Mouse (Mus musculus): ENCODE results near the gene Ttll5. TPM values are rescaled to one million over a fixed set of nuclear protein-coding genes. Genes with fewer than 3 reads are reported as not detected.

The Ttll5 gene
- total RNA-seq, 2 experiments from 2014 or later, result 22.9 to 36.1 TPM

Other genes with a start within 250 kb of the Ttll5 start
- gene Jdp2, start 225.6 kb upstream of the Ttll5 start, total RNA-seq (2014; fragmentation: Nextera tagmentation), result 22.5 and 27.5 TPM in 2 replicates
- gene Jdp2, start 225.6 kb upstream of the Ttll5 start, total RNA-seq (2017), result 30.5 and 39.8 TPM in 2 replicates
- 18.5 and 22.2 TPM in 2 replicates for gene Batf, start 138.0 kb upstream of the Ttll5 start, total RNA-seq (2014; fragmentation: Nextera tagmentation)
- 30.5 and 31.1 TPM in 2 replicates for gene Batf, start 138.0 kb upstream of the Ttll5 start, total RNA-seq (2017)
- not detected in 2 replicates for gene Flvcr2, start 78.1 kb upstream of the Ttll5 start, total RNA-seq (2014; fragmentation: Nextera tagmentation)
- gene Flvcr2, start 78.1 kb upstream of the Ttll5 start, total RNA-seq (2017), result not detected in 2 replicates
- gene Erg28, start 109 bp upstream of the Ttll5 start, total RNA-seq (2014; fragmentation: Nextera tagmentation), result 64.0 and 79.4 TPM in 2 replicates
- gene Erg28, start 109 bp upstream of the Ttll5 start, total RNA-seq (2017), result 82.2 and 90.4 TPM in 2 replicates